Mouse (Mus musculus) layer of hippocampus, postnatal 25 days (tissue): ENCODE measurements around the gene Ap3s2. TPM values are rescaled to one million over a fixed set of nuclear protein-coding genes. Genes with fewer than 3 reads are reported as not detected.

Source experiments
- DNase-seq, 2 experiments: peaks; one replicate each; pipeline ENCODE4 v3.0.0; 2022; ENCODE audit warnings: mixed read lengths in 2 of 2, low spot score in 1 of 2; ENCODE audit errors: extremely low spot score in 1 of 2
- total RNA-seq, 2 experiments: library from RNA; stranded (reverse); gene quantifications; 2 replicates each; pipeline ENCODE4 v1.2.3; 2021

The Ap3s2 gene
- 10 to 100 TPM; 46.6 to 51.4 TPM for total RNA-seq

DNA sequence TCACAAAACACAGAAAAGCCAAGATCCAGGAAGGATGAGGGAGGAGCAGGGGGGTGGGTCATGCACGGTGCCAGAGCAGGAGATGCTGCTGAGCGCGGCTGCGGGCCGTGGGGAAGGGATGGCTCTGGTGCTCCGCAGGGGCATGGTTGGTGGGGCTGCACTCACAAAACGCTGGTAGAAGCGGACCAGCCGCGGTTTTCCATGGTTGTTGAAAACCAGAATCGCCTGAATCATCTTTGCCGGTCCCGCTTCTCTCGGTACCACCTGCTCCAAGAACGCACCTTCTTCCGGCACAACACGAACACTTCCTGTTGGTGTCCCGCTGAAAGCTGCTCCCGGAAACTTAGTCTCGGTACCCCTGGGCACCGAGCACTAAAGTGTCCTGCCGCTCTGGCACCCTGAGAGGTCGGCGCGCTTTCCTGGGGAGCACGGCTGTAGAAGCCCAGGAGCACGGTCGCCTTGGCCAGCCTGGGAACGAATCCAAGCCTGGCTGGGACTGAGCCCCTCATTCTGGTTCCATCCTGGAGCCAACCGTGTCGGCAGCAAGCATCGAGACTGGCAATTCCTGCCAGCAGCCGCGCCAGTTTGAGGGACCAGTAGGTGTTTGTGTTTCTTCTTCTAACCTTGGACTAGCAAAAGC, at the start of gene Ap3s2:
Gene Ap3s2, minus strand, starts transcription at position 306 of the 640 bp plus-strand sequence.
- DNase-seq, result peak; percentile 81 to 84

DNA sequence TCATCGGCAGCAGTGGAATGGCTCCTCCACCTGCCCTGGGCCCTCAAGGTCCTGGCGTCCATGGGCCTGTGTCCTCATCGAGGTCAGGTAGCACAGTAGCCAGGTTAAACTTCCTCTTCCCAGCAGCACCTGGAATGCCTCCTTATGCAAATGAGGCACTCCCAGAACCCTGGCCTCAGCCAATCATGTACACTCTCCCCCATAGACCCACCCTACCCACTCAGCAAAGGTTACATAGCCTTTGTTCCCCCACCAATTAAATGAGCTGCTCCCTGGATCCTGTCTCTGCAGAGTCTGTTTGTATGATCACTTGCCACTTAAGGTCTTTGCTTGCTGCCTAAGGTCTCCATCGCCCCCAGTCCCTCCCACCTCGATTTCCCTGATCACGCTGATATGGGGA, 47.9 kb upstream of the Ap3s2 start:
- DNase-seq, result no peak

DNA sequence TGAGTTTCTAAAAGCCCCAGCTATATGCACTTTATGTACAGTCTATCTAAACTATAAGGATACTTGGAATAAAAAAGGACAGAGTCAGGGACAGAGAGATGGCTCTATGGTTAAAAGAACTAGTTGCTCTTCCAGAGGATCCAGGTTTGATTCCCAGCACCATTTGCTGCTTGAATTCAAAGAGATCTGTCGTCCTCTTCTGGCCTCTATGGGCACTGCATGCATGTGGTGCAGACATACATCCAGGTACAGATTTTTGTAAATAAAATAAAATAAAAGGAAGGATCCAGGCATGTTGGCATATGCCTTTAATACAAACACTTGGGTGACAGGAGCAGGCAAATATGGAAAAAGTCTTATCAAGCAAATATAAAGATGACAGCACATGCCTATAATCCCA, 41.2 kb upstream of the Ap3s2 start:
- DNase-seq, result no peak

DNA sequence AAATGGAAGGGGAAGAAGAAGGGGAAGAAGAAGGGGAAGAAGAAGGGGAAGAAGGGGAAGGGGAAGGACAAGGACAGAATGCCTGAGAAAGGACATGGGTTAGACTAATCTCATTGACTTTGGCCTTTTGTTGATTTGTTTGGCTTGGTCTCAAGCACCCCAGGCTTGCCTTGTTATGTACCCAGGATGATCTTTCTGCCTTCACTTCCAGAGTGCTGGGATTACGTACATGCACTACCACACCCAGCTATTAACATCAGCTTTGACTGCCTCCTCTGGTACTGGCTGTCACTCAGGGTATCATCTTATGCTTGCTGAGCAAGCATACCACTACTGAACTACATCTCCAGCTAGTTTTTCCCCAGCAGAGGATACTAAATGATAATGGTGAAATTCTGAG, 35.7 kb upstream of the Ap3s2 start:
- no peak for DNase-seq

DNA sequence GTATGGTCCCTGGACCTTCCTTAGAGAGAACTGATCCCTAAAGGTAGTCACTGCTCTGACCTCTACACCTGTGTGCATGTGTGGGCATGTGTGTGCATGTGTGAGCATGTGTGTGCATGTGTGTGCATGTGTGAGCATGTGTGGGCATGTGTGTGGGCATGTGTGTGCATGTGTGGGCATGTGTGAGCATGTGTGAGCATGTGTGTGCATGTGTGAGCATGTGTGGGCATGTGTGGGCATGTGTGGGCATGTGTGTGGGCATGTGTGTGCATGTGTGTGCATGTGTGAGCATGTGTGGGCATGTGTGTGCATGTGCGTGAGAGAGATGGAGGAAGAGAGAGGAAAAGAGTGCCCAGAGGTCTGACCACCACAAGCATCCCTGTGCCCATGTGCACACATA, 34.4 kb upstream of the Ap3s2 start:
- no peak for DNase-seq

DNA sequence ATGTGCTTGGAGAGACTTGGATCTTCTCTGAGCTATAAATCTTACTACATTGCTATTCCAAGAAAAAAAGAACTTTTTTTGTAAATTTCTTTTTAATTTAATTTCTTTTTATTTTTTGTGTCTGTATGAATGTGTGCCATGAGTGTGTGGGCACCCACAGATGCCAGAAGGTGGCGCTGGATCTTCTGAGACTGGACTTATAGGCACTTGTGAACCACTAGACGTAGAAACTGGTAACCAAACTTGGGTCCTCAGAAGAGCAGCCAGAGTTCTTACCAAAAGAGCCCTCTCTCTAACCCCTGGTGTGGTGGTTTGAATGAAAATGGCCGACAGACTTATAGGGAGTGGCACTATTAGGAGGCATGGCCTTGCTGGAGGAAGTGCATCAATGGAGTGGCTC, 30.6 kb upstream of the Ap3s2 start:
- DNase-seq, result no peak

DNA sequence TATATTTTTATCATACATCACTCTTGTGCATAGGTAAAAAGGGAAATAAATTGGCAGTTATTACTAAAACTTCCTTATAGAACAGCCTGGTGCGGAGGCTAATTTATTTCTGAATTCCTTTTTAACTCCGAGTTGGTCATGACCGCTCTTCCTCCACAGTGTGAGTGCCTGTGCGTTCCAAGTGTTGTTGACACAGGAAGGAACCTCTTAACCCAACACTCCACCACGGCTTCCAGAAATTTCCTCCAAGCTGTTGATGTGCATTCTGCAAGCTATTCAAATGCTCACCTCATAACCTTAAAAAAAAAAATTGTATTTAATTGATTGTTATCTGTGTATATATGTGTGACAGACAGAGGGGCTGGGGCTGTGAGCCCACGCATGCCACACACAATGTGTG, 29.8 kb upstream of the Ap3s2 start:
- no peak for DNase-seq

DNA sequence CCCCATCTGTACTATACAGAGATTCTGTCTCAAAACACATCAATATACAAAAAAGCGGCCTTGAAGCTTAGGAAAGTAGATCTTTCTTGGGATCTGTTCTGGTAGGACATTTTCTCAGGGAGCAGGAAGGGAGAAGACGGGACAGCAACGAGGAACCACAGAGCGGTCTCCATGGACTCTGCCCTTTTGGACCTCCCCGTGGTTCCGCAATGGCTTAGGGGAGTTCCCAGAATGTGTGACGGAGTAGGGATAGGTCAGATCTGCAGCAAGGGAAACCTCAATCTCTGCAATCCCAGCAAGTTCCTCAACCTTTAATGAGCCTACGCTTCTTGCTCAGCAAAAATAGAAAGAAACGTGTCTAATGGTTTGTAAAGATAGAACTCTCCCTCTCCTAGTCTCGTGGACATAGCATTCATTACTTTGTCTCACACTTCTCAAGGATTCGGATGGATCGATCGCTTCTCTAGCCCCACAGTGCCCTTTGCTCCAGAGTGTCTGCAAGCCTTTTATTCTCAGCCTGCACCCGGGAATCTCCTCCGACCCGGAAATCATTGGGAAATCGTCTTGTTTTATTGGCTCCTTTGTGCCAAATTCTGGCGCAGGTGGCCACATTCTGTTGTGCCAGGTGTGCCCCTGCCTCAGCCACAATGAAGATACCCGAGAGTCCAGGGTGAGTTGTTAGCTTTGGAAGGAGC, 15.2 kb upstream of the Ap3s2 start:
- DNase-seq, result peak in 1 of 2 experiments; percentile 19

DNA sequence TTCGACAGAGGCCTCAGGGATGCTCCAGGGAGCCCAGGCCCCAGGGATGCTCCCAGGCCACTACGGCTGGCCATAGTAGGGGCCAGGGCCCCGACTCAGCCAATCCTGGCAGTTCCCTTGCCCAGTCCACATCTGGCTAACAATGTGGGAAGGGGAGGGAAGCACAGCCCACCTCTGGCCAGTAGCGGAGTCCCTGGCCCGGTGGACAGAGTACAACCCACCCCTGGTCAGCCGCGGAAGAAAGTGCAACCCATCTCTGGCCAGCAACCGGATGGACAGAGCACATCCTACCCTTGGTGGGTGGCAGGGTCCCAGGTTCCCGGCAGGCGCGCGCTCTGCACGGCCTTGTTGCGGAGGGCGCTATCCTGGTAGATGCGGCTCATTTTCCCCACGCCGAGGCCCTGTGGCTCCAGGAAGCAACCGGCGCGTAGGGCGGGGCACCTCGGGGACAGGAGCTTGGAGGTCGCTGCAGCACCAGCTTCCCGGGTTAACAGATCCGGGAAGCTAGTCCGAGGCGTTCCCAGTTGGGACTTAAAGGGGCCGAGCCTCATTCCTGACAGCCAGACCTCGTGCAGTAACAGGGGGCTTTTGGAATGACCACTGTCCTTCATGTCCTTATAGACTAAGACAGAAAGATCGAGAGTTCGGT, 14.5 kb upstream of the Ap3s2 start, which contains the start of gene Arpin:
Gene Arpin, minus strand, starts transcription at position 498 of the 649 bp plus-strand sequence.
- DNase-seq, result peak; percentile 31 to 43

DNA sequence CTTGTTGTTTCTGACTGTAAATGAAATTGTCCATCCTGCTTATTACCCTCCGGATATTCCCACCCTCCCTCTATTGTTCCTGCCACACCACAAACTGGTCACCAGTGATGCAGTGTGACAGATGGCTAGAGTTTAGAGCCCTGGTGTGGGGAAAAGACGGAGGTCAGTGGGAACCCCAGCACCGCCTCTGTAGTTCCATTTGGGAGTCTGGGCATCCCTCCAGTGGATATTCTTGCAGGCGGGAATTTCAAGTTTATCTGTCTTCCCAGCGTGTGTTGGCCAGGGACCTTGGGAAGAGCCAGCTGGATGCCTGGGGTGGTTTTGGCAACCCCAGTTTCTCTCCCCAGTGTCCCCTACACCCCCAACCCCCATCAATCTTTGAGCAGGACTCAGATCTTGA, 14.0 kb upstream of the Ap3s2 start:
- DNase-seq, result no peak

DNA sequence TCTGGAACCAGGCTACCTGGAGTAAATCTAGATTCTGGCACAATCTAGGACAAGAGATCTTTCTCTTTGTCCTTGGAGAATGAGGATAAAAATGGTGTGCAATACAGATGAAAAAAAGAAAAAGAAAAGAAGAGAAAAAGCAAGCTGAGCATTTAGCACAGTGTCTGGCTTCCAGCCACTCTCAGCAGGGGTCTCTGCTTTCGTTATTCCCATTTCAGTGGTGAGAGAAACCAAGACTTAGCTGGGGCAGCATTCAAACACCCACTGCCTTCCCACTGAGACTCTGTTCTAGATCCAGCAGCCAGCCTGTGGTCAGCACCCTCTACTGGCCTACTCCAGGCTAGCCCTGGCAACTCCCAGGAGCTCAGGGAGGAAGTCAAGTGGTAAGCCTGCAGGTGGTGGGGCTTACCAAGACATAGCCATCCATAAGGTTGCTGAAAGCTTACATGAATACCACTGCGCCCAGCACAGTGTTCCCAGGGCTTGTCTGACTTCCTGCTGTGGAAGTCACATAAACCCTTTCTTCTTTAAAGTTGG, 8.1 kb upstream of the Ap3s2 start:
- DNase-seq, result no peak

DNA sequence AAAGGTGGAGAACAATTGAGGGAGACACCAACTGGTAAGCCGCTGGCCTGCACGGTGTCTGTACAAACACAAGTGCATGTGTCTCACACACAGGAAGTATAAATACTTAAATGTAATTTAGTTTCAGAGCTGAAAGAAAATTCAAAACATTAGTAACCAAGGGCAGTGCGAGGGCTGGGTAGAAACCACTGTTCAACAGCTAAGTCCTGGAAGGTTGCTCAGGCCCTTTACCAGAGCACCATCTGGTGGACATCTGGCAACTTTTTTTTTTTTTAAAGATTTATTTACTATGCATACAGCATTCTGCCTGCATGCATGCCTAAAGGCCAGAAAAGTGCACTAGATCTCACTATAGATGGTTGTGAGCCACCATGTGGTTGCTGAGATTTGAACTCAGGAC, 5.9 kb downstream of the Ap3s2 start:
- DNase-seq, result no peak

DNA sequence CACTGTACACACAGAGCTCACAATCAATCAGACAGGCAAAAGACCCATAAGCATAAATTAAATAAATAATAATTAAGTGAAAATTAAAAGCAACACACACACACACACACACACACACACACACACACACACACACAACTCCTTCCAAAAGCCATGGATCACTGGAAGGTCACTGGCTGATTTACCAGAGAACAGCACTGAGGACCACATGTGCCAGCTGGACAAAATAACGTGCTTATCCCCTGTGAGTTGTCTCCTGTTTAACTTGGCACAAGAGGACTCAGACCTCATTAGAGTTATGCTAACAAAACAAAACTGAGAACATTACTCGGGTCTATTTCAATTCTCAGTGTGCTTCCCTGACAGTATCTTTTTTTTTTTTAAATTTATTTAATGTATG, 13.1 kb downstream of the Ap3s2 start:
- DNase-seq, result no peak

DNA sequence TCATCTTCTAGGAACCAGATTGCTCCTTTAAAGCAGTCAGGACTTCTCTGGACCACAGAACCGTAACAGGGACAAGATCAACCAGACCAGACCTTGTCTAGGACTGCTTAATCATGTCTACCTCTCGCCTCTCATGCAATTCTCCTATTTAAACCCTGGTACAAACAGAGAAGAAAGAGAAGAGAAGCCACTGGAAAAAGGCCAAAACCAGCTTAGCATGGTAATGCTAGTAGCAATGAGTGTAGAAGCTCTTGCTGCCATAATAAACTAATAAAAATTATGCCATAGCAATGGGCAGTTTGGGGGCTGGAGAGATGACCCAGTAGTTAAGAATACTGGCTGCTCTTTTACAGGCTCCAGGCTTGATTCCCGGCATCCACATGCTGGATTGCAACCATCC, 13.5 kb downstream of the Ap3s2 start:
- DNase-seq, result no peak

DNA sequence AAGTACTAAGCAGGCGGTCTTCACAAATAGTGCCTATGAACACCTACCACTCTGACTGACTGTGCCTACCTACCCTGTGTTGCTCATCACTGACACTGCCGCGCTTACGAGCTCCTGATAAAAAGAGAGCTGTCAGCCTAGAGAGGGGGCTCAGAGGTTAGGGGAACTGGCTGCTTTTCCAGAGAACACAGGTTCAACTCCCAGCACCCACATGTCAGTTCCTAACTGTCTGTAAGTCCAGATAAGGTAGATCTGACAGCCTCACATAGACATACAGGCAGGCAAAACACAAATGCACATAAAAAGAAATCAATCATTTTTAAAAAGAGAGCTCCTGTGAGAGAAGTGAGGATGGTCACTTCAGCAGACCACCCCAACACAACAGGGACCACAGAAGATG, 15.3 kb downstream of the Ap3s2 start:
- no peak for DNase-seq

DNA sequence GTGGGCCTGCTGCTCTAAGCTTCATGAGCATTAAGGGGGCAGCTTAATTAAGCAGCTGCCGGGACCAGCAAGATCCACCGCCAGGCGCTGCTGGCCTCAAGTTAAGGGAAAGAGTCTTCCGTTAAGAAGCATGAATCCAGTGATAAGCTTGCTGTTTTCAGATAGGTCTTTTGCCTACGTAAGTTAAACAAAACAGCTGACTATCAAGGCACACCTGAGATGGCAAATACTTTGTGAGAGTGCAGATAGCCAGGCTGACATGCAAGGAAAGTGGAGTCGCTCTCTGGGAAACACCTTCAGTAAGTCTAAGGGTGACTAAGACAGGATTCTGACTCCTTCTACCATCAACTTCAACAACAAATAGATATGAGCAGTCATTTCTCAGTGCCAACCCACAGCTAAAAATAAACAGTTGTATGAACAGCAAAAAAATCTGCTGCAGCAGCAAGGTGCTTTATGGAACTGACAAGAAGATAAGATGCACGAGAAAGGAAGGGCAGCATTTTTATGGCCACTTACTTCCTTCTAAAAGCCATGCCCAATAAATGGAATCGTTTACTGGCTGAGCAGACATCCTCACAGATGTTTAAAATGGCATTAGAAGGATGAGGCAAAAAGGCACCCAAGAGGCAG, 17.2 kb downstream of the Ap3s2 start:
- DNase-seq, result no peak

DNA sequence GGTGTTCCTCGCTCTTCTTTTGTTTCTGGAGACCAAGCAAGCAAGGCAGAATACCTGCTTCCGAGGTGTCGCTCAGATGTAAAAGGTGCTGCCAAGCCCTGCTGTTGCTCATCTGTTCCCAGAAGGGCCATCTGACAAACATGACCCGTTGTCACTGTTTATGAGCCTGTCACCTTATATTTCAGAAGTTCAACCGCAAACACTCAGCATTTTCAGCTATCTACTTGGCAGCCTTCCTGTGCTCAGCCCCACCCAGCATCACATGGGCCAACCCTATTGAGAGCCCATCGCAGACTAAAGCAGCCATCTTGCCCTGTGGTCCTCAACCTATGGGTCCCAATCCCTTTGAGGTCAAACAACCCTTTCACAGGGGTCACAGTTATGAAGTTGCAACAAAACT, 19.7 kb downstream of the Ap3s2 start:
- no peak for DNase-seq

DNA sequence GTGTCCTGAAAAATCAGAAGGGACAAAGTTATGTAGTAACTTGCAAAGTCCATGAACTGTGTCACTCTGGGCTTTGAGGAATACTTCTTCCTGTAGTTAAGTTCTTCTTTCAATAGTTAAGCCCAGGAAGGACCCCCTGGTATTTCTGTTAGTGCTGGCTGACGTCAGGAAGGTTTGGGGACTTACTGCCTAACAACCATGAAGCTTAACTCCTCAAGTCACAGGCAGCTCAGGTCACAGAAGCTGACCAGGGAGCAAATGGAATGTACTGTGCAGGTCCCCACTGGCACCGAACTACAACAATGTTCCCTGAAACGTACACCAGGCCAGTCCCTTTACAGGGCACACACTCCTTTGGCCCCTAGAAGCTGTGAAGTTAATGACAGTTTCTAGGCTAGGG, 25.2 kb downstream of the Ap3s2 start:
- DNase-seq, result no peak

DNA sequence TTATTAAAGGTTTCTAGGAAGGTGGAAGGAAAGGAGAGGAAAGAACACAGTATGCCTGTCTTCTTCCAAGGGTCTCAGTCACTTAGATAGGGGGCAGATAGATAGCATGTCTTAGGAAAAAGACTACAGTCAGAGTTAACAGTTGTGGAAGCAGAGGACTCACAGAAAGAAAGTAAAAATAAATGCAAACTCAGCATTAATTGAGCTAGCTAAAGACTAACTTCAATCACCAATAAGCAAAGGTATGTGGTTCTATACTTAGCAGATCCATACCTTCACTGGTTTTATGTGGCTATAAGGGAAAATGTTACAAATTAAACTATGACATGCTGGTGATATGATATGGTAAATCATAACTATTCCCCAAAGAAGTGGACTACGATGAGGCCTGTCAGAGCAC, 25.7 kb downstream of the Ap3s2 start:
- no peak for DNase-seq

DNA sequence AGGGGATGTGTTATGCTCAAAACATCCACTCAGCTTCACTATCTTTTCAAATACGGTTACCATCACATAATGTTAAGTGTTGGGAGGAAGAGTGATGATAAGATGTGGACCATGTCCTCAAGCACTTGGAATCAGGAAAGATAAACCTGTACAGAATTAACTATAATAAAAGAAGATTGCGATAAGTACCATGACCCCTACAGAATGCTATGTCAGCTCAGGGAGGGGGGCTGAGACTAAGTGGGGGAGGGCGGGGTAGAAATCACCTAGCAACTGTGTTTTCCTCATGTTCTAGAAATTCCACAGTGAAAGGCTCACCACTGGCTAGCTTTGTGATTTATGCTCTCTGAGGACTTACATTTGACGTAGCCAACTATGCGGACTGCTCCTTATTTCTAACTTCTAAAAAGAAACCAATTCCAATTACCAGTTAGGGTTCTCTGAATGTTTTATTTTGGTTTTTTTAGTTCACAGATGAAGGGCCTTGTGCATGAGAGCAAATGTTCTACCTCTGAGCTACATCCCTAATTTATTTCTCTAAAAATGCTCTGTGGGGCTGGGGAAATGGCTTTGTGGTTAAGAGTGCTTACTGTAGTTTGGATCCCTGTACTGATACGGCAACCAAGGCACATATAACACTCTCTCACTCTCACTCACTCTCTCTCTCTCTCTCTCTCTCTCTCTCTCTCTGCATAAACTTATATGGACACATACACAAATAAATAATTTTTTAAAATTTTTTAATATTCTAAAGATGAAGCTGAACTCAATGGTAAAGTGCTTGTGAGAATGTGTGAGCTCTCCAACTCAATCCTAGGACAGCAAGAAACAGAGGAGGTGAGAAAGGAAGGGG, 27.6 kb downstream of the Ap3s2 start:
- no peak for DNase-seq
